Mouse (Mus musculus): ENCODE results near the gene Med24. TPM values are rescaled to one million over a fixed set of nuclear protein-coding genes. Genes with fewer than 3 reads are reported as not detected.

Gene Med24
- 100 to 1,000 TPM in 1 of 2 experiments, 10 to 100 TPM in 1; 93.8 to 103 TPM for total RNA-seq (2021)
- long read RNA-seq, transcript Med24-202 (27 exons, 3,133 nt) = major isoform, 8 of 32 reads
- long read RNA-seq, partial matches to known transcripts = 6 of 32 reads
- long read RNA-seq, other reads (novel, unspliced or antisense) = 15 of 32 reads

GRCm38 (mm10) chr11:98729119-98729588 is at the start of gene Med24:
Gene Med24, minus strand, starts transcription at chr11:98729435.
- peak; percentile 79 to 85 for DNase-seq (ENCODE audit: low spot score in 2 of 2)

DNA sequence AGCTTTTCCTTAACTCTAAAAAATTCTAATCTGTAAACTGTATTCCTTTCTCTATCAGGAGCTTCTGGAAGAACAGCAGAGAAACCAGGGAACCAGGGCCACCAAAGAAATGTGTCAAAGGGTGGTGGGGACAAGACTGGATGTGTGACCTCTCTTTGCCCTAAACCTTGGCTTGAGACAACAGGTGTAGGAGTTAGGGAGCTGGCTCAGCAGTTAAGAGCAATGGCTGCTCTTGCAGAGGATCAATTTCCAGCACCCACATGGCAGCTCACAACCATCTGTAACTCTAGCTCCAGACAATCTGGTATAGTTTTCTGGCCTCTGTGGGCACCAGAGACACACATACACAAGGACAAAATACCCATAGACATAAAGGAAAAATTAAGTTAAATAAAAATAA is 48.7 kb upstream of the Med24 start:
- no peak for DNase-seq (ENCODE audit: low spot score in 2 of 2)

GRCm38 (mm10) chr11:98776843-98777590 is 47.8 kb upstream of the Med24 start:
- no peak for DNase-seq (ENCODE audit: low spot score in 2 of 2)

DNA sequence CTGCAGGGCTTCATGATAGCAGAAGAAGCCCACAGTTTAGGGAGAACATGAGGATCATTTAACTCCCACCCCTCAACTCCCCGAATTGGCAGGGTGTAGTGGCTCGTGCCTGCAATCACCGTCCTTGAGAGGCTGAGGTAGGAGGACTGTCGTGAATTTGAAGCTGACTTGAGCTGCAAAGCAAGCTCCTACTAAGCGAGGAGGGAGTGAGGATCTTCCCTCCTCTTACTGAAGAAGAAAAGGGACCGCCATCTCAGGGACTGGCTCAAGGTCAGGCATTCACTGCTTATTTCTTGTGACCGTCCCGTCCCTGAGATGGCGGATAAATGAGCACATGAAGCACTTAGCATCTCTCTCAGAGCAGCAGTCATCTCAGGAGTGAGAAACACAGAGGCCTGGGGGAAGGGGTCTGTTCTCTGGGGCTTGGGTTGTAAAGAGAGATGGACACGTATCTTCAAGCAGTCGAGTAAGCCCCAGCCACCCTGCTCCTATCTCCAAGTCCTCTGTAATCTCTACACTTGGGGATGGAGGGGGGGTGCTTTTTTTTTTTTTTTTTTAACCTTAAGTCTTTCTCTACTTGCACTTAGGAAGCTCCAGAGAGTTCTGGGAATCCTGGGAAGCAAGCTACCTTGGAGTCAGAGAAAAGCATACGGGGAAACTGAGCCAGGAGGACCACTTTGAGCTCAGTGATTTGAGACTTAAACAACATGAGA is 47.0 kb upstream of the Med24 start:
- DNase-seq (ENCODE audit: low spot score in 2 of 2) = no peak

DNA sequence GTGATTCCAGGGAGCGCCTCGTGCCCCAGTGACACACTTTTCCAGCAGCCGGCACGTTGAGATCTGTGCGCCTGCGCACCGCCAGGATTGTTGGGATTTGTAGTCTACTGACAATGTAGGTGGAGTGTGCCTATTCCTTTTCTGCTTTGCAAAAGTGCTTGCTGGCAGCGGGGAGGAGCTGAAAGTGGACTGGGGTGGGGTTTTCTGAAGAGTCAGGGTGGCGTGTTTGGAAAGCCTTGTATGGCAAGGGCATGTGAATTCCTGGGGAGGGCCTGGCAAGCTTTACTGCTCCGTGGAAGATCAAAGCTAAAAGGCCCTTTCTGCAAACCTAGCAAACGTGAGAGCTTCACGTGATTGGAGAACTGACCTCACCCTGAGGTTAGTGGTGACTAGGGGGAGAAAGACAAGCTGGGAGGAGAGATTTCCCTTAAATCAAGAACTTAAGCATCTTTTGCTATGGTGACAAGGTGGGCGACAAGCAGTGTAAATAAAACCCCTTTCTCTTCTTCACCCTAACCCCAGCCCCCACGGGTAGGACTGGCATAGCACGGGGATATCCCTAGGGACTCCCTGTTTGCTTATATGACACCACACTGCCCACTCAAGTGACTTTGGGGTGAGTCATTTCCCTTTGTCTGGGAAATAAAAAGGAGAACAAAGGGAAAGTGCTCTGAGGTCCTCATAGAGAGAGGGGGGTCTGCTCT is 46.3 kb upstream of the Med24 start:
- DNase-seq (ENCODE audit: low spot score in 2 of 2) = peak; percentile 99

- DNase-seq (ENCODE audit: low spot score in 2 of 2) = peak in 1 of 2 experiments; percentile 42
These were observed 45.5 kb upstream of the Med24 start, which contains the start of gene Nr1d1 for GRCm38 (mm10) chr11:98774582-98775347. Gene Nr1d1, minus strand, starts transcription at chr11:98775333.

DNA sequence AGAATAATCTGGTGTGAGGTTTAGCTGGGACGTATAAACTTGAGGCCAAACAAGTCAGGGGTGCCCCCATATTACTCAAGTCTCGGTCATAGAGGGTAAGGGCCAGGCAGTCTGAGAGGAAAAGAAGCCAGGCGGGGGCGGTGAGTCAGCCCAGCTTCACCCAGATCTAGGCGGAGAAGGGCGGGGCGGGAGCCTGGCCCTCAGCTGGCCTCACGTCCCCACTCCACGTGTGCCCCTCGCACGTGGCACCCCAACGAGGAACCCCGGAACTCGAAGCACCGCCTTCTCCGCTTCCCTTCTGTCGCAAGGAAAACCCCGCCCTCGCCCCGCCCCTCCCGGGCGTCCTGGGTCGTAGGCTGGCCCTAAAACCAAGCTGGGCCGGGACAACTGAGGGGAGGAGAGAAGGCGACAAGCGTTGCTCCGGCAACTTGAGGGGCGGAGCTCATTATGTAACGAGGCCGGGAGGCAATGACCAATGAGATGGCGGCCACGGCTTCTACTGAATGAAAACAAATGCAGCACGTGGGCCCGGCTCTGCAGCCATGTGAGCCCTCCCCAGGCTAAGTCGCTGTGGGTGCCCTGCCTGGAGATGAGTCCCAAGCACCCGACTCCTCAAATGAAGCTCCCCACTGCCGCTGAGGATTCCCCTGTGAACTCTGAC is 44.5 kb upstream of the Med24 start:
- peak; percentile 97 to 98 for DNase-seq (ENCODE audit: low spot score in 2 of 2)

DNA sequence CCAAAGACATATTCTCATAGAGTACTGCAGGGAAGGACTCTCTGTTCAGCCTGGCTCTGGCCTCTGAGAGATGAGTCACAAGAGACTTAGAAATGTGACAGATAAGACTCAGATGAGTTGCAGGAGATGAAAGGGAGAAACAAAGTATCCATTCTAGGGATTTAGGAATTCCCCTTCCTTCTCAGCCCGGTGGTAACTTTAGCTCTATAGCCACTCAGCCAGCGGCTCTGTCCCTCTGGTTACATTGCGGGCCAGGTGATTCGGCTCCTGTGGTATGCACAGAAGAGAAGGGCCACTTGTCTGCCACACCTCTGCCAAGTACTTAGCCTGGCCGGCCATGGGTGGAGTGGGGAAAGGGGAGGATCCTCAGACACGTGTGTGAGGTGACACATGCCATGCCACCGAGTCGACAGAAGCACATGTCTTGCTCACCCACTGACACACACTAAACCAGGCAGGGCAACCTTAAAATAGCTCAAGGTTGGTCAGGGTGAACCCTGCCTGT is 43.5 kb upstream of the Med24 start:
- DNase-seq (ENCODE audit: low spot score in 2 of 2) = peak in 1 of 2 experiments; percentile 48

- DNase-seq (ENCODE audit: low spot score in 2 of 2) = peak in 1 of 2 experiments; percentile 53
These were observed 42.8 kb upstream of the Med24 start for GRCm38 (mm10) chr11:98771844-98772525.

GRCm38 (mm10) chr11:98771131-98771530 is 41.9 kb upstream of the Med24 start:
- no peak for DNase-seq (ENCODE audit: low spot score in 2 of 2)

- DNase-seq (ENCODE audit: low spot score in 2 of 2) = peak; percentile 60 to 67
These were observed 41.1 kb upstream of the Med24 start for GRCm38 (mm10) chr11:98770096-98770975.

DNA sequence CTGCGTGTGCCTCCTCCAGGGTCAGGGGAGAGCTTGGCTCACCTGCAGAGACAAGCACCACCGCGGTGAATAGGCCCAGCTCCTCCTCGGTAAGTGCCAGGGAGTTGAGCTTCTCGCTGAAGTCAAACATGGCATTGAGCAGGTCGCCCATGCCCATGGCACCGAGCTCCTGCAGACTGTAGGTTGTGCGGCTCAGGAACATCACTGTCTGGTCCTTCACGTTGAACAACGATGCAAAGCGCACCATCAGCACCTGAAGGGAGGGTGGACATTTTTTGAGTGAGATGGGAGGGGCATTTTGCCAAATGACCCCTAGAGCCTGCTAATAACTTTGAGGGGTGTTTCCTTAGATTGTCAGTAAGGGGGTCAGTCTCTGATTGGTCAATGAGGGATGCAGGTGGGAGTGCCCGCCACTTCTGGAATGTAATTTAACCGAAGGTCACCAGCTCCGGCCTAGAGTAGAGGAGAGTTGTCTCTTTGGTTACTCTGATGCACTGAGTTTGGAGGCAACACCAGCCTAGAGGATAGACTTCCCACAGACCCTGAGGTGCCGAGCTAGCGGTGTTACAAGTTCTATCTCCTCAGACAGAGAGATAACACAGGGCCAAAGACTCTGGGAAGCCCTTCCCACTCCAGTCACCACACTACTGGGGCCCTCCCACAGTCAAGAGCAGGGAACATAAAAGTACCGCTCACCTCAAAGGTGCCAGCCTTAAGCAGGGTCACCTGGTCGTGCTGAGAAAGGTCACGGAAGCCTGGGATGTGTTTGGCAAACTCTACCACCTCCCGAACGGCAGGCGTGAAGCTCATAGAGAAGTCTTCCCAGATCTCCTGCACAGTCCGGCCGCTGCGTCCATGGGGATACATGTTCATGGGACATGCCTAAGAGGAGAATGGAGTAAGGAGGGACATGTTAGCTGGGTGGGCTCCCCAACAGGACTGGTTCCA is 40.0 kb upstream of the Med24 start:
- no peak for DNase-seq (ENCODE audit: low spot score in 2 of 2)

DNA sequence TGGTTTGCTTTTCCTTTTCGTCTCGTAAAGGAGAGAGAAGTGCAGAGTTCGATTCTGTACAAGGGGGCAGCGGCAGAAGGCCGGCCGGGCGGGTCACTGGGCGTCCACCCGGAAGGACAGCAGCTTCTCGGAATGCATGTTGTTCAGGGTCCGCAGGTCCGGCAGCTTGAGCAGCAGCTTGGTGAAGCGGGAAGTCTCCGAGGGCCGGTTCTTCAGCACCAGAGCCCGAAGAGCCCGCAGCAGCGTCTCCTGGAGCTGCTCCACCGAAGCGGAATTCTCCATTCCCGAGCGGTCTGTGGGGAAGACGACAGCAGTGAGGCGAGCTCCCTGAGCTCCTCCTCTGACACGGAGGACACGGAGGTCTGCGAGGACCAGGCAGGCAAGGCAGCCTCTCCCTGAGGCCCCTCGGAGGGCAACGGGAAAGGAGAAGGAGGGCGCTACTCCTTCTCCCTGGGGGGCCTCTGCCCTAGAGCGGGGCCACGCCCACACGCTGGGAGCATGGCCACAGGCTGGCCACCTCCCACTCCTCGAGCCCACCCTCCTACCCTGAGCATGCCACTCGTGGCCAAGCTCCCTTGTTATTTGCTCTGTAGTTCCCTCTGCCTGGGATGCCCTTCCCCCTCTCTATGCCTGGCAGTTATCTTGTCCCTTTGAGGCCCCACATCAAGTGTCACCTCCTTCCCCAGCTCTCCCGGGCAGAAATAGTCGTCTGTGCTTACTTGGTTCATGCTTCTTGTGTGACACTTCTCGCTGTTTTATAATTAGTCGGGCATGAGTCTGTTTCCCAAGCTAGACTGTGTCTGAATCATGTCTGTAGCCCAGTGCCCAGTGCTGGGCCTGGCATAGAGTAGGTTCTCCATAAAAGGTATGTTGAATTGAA is 39.1 kb upstream of the Med24 start:
- DNase-seq (ENCODE audit: low spot score in 2 of 2) = peak; percentile 54 to 58

GRCm38 (mm10) chr11:98767713-98768112 is 38.5 kb upstream of the Med24 start:
- DNase-seq (ENCODE audit: low spot score in 2 of 2) = peak in 1 of 2 experiments; percentile 37

DNA sequence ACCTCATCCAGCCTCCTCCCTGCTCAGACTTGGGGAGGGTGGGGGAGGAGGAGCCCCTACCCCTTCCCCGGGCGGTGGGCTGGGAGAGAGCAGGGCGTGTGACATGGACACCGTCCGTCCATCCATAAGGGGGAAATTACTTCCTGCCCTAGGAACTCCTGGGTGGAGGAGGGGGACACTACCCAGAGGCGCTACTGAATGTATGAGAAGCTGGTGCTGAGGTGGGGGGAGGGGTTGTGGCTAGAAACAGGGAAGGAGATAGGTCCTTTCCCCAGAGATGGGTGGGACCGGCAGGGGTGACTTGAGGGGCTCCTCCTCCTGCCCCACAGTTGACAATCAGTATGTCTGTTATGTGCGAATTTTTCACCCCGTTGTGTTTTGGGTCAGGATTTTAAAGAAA is 38.0 kb upstream of the Med24 start:
- DNase-seq (ENCODE audit: low spot score in 2 of 2) = peak in 1 of 2 experiments; percentile 70

GRCm38 (mm10) chr11:98766816-98767215 is 37.6 kb upstream of the Med24 start:
- DNase-seq (ENCODE audit: low spot score in 2 of 2) = no peak

All from layer of hippocampus, postnatal 10 days (tissue).